Mouse (Mus musculus) heart, adult 2 months (tissue): Measurements from ENCODE around the gene Ubtd2.

Experiments
- CTCF ChIP-seq: fragments of 200-600 bp; IDR thresholded peaks from 2 replicates; pipeline ENCODE4 v1.8.1; 2022; ENCODE audit warnings: antibody characterized with exemption, mild to moderate bottlenecking, moderate library complexity
- POLR2A ChIP-seq: fragments of 200-500 bp; IDR thresholded peaks from 2 replicates; pipeline ENCODE4 v1.6.1; 2011; ENCODE audit warnings: mild to moderate bottlenecking, low read depth, low read length, control low read depth; ENCODE audit not compliant: insufficient read depth

- TF ChIP-seq POLR2A (no peak), CTCF (no peak)
Observed at GRCm38 (mm10) chr11:32564629-32565028, 109.5 kb downstream of the Ubtd2 start.
